Mouse (Mus musculus): ENCODE measurements at regions not wholly inside any gene's neighbourhood (a gene's known extent, or its start where the extent isn't known, plus 50 kb on each side); places are given as distances from the start of the nearest gene placed in this dataset.

GRCm38 (mm10) chr1:14626685-14627084, 1466.4 kb downstream of the 4930444P10Rik start:
- no peak for TF ChIP-seq CTCF (IDR thresholded peaks at IDR 0.05; ENCODE audit: low read depth)
- TF ChIP-seq EP300 (optimal IDR thresholded peaks at IDR 0.05) = no peak

All from stomach, postnatal 0 days (tissue).